Mouse (Mus musculus): ENCODE results near the gene Ptcd1.
A peak's percentile ranks its signal among the peaks of the same experiment; 100 is the strongest.

- TF ChIP-seq CTCF (IDR thresholded peaks at IDR 0.05; ENCODE audit: extremely low read depth, insufficient read depth, insufficient read length, insufficient replicate concordance) (no peak), POLR2A (IDR thresholded peaks at IDR 0.05; ENCODE audit: low read depth, low read length) (peak; percentile 78)
Observed at GRCm38 (mm10) chr5:145139571-145140519, 27.1 kb downstream of the Ptcd1 start, which contains the start of the genes Pdap1 and Bud31.
